Mouse (Mus musculus): ENCODE measurements at regions not wholly inside any gene's neighbourhood (a gene's known extent, or its start where the extent isn't known, plus 50 kb on each side); places are given as distances from the start of the nearest gene placed in this dataset.

DNA sequence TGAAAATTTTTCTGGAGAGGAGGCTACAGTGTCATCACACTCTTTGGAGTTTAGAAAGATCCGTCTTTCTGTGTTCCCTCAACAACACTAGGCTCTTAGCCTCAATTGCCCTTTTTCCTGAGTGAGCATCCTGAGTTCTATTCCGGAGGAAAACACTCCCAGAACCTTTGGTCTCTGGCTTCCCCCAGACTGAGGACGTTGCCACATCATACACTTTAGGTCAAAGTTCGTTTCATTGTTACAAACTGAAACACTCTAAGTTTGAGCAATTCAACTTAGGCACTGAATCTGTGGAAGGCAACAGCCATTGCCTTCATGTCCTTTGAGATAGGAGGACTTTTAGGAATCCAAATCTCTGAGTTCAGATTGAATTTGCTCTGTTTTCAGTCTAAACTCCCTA lies 85.0 kb downstream of the Arl4a start:
- DNase-seq (ENCODE audit: low read depth), result no peak

DNA sequence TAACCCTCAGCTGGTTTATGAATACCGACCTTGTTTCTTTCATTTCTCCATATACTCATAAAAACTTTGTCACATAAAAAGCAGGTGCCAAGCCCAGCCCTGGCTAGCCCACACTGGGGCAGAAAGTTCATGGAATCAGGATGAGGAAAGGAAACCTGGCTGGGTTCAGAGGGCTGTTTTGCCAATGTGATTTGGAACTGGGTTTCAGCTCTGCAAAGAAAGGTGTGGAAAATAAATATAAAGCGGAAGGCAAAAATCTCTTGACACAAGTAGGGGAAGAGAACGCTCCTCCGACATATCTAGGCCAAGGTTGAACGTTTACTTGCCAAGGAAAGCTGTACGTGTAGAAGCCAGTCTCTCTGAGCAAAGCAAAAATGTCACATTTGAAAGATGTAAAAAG lies 85.9 kb downstream of the Arl4a start:
- no peak for DNase-seq (ENCODE audit: low read depth)

- DNase-seq (ENCODE audit: low read depth), result no peak
These were observed 87.5 kb downstream of the Arl4a start for GRCm38 (mm10) chr12:39950270-39950801.

DNA sequence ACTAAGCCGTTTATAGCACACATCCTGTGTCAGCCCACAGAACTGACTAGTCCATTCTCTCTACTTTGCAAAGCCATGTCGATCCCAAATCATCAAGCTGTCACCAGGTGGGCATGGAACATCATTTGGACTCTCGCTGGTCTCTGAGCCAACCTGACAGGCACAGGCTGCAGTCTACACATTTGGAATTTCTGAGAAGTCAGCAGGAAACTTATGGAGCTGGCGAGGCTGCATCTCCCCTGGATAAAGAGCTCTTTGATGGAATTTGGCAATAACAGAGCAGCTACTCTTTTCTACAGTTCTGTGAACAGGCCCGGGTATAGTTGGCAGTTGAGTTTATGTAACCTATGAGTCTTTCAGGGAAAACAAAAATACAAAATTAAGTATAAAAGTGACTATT lies 94.9 kb downstream of the Arl4a start:
- no peak for DNase-seq (ENCODE audit: low read depth)

DNA sequence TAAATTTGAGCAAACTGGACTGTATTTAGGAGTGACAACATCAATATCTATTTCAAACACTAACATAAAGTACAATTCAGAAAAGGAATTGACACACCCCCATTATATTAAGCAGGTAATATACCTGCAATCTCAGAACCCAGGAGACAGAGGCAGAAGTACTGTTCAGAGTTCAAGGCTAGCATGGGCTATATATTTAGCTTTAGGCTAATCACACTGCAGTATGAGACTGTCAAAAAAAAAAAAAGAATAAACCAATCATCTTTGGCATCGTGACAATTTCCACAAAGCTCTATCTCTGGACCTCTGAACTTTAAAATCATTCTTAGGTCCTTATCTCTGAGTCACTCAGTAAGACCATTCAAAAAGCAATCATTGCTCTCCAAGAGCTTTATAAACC lies 96.7 kb downstream of the Arl4a start:
- no peak for DNase-seq (ENCODE audit: low read depth)

- DNase-seq (ENCODE audit: low read depth), result no peak
These were observed 98.8 kb downstream of the Arl4a start for GRCm38 (mm10) chr12:39939017-39939416.

GRCm38 (mm10) chr12:39938211-39938610 lies 99.6 kb downstream of the Arl4a start:
- DNase-seq (ENCODE audit: low read depth), result no peak

DNA sequence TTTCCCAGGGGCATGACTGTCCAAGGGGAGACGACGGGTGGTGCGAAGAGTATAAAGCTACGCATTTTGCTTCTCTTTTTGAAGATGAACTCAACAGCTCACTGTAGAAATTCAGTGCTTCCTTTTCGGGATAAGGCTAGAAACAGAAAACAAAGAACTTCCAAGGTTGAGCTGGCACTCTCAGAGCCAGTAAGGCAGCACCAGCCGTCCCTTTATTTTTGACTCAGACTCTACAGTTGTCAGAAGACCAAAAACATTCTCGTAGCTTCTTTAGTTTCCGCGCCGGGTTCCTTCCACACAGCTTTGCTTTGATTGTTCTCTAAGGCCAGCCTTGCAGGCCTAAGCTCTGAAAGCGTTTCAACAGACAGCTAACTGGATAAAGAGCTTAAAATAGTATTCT lies 101.5 kb downstream of the Arl4a start:
- DNase-seq (ENCODE audit: low read depth), result no peak

- no peak for DNase-seq (ENCODE audit: low read depth)
These were observed 102.0 kb downstream of the Arl4a start for GRCm38 (mm10) chr12:39935775-39936174.

DNA sequence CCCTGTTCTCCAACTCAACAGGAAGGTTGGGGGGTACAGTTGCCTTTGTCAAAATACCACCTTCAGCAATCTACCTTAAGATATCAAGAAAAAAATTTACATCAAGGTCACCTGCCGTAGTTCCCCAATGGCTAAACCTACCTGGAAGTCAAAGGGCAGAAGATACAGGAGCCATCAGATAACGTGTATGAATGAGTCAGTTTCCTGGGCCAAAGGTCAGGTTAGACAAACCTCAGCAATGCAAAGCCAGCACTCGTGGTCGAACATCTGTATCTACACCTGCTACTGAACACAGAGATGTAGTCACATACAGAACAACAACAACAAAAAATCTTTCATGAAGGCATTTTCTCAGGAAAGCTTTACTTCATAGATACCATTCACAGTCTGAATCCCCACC lies 102.9 kb downstream of the Arl4a start:
- no peak for DNase-seq (ENCODE audit: low read depth)

GRCm38 (mm10) chr12:39931251-39931650 lies 106.6 kb downstream of the Arl4a start:
- DNase-seq (ENCODE audit: low read depth), result no peak

GRCm38 (mm10) chr12:39927902-39928301 lies 109.9 kb downstream of the Arl4a start:
- no peak for DNase-seq (ENCODE audit: low read depth)

DNA sequence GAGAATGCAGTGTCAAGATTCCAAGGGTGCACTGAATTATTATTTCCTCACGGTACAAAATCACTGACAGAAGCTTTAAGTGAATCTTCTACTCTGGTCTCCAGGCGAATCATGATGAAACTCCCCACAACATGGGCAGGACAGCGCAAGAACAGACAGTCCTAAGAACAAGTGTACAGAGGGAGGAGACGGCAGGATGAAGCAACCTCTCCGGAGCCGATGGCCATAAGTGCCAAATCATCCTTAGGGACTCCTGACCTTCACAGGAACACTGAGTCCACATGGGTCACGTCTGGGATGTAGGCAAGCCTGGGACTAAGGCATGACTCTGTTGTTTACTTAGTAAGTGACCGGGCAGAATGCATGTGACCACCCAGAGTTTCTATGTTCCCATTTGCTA lies 110.8 kb downstream of the Arl4a start:
- no peak for DNase-seq (ENCODE audit: low read depth)

DNA sequence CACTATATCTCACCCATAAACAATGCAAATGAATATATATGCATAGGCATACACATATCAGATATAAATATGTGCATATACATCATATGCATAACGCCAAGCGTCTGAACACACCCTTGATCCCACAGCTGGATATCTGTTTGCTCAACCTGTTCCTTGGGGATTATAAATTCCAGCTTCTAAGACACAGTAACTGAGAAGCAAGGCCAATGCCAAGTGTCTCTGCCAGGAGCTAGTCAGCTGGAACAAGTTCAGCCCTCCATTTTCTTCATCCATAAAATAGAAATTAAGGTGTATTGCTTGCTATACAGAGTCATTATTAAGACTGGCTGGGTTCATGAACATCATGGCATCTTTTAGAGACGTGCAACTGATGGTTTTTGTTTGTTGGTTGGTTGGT lies 116.3 kb downstream of the Arl4a start:
- no peak for DNase-seq (ENCODE audit: low read depth)

DNA sequence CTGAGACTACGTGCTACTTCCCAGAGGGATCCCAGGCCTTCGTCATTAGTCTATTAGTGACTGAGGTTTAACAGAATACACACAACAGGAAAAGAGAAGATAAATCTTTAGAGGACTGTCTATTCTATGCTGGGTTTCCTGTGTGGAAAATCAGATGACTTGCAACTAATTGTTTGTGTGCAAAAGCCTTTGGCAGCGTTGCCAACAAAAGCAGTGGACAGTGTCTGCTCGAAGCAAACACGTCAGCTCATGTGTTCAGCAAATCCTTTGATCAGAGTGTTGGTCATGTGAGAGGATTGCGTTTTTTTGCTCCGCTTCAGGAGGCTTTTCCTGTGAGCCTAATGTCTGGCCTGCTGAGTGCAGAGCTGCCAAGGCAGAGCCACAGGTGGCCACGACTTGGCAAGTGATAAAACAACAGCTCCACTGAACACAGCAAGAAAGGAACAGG lies 117.3 kb downstream of the Arl4a start:
- no peak for DNase-seq (ENCODE audit: low read depth)

DNA sequence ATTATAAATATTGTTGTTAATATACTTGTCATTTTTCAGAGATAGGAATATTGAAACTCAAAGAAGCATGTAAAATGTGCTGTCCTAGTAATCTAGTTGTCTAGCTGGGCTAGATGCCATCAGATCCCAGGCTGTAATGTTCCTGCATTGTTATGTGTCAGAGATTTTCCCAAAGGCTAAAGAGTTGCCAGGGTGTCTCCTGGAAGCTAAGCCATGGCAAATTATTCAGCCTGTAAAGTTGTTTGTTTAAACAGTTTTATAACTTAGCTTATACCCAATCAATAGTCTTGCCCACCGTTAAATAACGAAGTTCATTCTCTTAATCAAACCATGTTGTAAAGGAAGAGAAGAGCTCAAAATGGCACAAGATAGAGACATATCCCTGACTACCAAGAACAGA lies 117.9 kb downstream of the Arl4a start:
- DNase-seq (ENCODE audit: low read depth), result no peak

DNA sequence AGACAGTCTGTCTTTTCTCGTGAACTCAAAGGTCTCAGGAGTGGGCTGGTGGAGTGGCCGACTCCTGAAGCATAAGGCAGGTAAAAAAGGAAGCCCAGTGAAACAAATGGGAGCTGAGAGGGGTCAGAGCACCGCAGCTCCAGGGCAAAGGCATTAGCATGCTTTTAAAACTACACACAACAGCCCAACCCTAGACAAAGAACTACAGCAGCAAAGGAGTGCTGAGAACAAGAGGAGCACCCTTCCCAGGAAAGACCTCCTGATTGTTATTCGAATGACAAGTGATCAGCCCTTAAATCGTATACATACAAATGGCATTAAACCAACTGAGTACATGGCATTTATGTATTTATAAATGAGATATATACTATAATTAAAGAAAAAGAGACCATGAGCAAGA lies 149.3 kb downstream of the Arl4a start:
- DNase-seq (ENCODE audit: low read depth), result no peak

- DNase-seq (ENCODE audit: low read depth), result no peak
These were observed 152.5 kb downstream of the Arl4a start for GRCm38 (mm10) chr12:39885366-39885765.

DNA sequence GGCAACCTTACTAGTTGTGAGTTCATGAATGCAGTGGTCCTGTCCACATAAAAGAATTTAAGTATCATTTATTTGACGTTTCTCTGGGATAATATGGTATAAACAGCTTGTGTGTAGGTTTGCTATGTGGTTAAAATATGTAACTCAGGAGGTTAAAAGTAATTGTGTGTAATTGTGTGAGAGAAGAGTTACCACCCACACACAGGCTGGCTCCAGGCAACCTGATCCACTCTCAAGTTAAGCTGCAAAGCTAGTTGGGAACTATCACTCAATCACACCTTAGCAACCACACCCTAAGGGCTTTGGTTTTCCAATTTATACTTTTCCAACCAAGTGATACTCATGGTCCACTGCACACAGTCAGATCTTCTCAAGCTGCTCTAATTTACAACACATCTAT lies 157.5 kb downstream of the Arl4a start:
- DNase-seq (ENCODE audit: low read depth), result no peak

- no peak for DNase-seq (ENCODE audit: low read depth)
These were observed 163.9 kb downstream of the Arl4a start for GRCm38 (mm10) chr12:39873917-39874316.

DNA sequence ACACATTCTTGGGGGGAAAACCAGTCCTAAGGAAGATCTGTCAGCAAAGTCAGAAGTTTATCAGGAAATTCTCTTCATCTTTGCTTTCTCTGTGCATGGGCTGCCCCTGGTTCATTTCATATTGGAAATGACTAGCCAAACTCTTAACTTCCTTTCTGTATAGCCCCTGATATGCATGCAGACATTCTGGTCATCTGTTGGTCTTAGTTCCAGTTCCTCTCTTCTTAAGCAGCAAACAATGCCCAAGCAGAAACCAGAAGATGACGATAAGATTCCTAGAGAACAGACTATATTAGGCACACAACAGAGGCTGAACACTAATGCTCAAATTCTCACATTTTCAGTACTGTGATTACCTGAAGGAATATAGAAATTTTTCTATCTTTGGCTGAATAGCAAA lies 176.0 kb downstream of the Arl4a start:
- DNase-seq (ENCODE audit: low read depth), result no peak

GRCm38 (mm10) chr12:39851610-39852009 lies 186.2 kb downstream of the Arl4a start:
- DNase-seq (ENCODE audit: low read depth), result no peak

DNA sequence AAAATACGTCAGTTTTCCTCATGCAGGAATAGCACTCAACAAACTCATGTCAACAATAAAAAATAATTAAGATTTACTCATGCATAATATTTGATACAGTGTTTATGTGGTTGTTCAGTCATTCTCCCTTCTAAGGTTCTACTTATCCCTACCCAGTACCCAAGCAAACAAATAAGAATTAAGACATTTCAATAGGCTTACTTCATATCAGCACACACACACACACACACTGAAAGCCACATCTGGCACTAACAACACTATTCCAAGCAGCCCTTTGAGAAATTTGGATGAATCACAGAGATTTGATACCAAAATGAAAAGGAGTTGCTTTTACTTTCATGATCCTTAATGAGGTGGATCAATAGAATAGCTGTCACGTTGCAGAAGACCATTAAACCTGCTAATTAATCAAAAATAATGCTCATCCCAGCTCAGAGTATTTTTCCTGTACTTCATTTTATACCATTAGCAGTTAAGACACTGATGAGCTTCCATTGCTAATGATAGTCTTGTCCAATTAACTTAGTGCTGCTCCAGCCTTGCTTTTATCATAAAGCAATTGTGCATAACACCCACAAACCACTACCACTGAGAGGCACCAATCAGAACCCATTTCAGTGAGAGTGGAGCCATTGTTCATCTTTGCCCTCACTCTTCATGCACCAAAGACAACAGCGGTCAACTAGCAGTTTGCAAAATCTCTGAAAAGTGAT lies 188.3 kb downstream of the Arl4a start:
- no peak for DNase-seq (ENCODE audit: low read depth)

DNA sequence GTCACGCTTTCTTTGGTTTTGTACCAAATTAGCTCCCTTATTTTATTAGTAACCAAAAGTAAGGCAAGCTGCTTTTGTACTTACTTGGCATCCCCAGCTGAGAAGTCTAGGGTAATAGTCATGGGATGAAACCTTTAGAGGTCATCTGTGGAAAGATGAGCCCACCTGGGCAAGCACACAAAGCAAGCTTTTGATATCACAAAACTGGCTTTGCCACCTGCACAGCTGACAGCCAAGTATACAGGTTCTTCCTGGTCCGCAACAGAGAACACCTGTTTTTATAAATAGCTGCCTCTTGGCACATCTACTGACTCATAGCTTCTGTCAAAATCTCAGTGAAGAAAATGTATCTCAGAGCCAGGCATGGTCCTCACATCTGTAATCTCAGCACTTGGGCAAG lies 197.2 kb downstream of the Arl4a start:
- DNase-seq (ENCODE audit: low read depth), result no peak
